Mouse (Mus musculus): Measurements from ENCODE around the gene Pi16.

The Pi16 gene

GRCm38 (mm10) chr17:29304376-29305057, 13.0 kb upstream of the Pi16 start:
- no peak for DNase-seq (ENCODE audit: low spot score)

GRCm38 (mm10) chr17:29305058-29305806, 12.2 kb upstream of the Pi16 start:
- DNase-seq (ENCODE audit: low spot score), result no peak

- DNase-seq (ENCODE audit: low spot score), result no peak
Measured at GRCm38 (mm10) chr17:29305871-29306270, 11.6 kb upstream of the Pi16 start.

- DNase-seq (ENCODE audit: low spot score), result no peak
Measured at GRCm38 (mm10) chr17:29310056-29310623, 7.3 kb upstream of the Pi16 start.

GRCm38 (mm10) chr17:29311602-29312001, 5.9 kb upstream of the Pi16 start:
- no peak for DNase-seq (ENCODE audit: low spot score)

GRCm38 (mm10) chr17:29312082-29312481, 5.4 kb upstream of the Pi16 start:
- no peak for DNase-seq (ENCODE audit: low spot score)

GRCm38 (mm10) chr17:29313300-29313699, 4.2 kb upstream of the Pi16 start:
- DNase-seq (ENCODE audit: low spot score), result no peak

GRCm38 (mm10) chr17:29315672-29316465, 1.6 kb upstream of the Pi16 start:
- no peak for DNase-seq (ENCODE audit: low spot score)

- no peak for DNase-seq (ENCODE audit: low spot score)
Measured at GRCm38 (mm10) chr17:29316891-29317290, 589 bp upstream of the Pi16 start.

- no peak for DNase-seq (ENCODE audit: low spot score)
Measured at GRCm38 (mm10) chr17:29318731-29319250, 1.3 kb downstream of the Pi16 start.

GRCm38 (mm10) chr17:29319476-29319875, 2.0 kb downstream of the Pi16 start:
- no peak for DNase-seq (ENCODE audit: low spot score)

- DNase-seq (ENCODE audit: low spot score), result no peak
Measured at GRCm38 (mm10) chr17:29319881-29320639, 2.6 kb downstream of the Pi16 start.

- DNase-seq (ENCODE audit: low spot score), result no peak
Measured at GRCm38 (mm10) chr17:29321765-29322602, 4.5 kb downstream of the Pi16 start.

GRCm38 (mm10) chr17:29322603-29322962, 5.1 kb downstream of the Pi16 start:
- no peak for DNase-seq (ENCODE audit: low spot score)

- no peak for DNase-seq (ENCODE audit: low spot score)
Measured at GRCm38 (mm10) chr17:29323625-29324024, 6.1 kb downstream of the Pi16 start.

- DNase-seq (ENCODE audit: low spot score), result no peak
Measured at GRCm38 (mm10) chr17:29325831-29326230, 8.4 kb downstream of the Pi16 start.

- no peak for DNase-seq (ENCODE audit: low spot score)
Measured at GRCm38 (mm10) chr17:29326531-29327529, 9.3 kb downstream of the Pi16 start.

GRCm38 (mm10) chr17:29327691-29328090, 10.2 kb downstream of the Pi16 start:
- no peak for DNase-seq (ENCODE audit: low spot score)

- no peak for DNase-seq (ENCODE audit: low spot score)
Measured at GRCm38 (mm10) chr17:29330221-29330620, 12.7 kb downstream of the Pi16 start.

All from spleen, adult 12 weeks (tissue).